Mouse (Mus musculus) liver, adult 10 weeks (tissue): ENCODE data around the gene Uqcc3. TPM values are rescaled to one million over a fixed set of nuclear protein-coding genes. Genes with fewer than 3 reads are reported as not detected.

Experiments used
- polyA plus RNA-seq: library from polyadenylated mRNA; stranded (reverse); fragments of 350-450 nt; fragmentation: Illumina TruSeq; extraction: RNeasy Lipid Tissue Mini Kit (QIAGEN cat#74804); gene quantifications from one replicate; pipeline ENCODE4 v1.2.3, GENCODE M21; 2014; ENCODE audit warnings: low read depth, low replicate concordance

The Uqcc3 gene
- 2.7 TPM for polyA plus RNA-seq

DNA sequence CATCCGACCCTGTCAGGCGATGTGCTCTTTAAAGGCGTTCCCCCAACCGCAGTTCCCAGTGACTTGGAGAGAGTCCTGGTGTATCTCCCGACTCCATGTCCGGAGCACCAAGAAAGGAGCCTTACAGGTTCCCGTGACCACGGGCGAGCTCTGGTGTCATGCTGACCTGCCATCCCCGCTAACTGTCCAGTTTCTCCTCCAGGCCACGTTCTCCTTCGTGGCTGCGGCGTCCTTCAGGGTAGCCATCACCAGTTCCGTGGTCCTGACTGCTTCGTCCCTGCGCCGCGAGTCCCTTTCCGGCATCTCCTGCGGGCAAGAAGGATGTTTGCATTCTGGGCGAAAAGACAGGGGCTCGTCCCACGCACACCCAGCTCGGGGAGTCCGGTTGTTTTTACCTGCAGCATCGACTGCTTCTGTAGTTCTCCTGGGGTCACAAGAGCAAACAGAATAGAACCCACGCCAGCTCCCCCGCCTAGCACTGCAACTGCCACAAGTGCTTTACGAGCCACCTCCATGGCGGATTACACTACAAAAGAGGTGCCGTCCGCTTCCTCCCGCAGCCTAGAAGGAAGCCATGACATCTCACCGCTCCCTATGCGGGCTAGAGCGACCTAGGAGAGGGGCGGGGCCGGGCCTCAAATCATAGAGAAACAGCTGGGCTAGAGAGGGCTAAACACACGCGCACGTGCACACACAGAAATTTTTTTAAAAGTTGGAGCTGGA, at the start of gene Uqcc3:
Gene Uqcc3 (minus strand): TSS at position 613 of the 723 bp plus-strand sequence.

GRCm38 (mm10) chr19:8929224-8930088, 48.7 kb upstream of the Uqcc3 start, which contains the start of the genes Rom1 and Eml3:
Gene Rom1 (minus strand): TSS chr19:8929356.
Gene Eml3 (plus strand): TSS chr19:8929552.

DNA sequence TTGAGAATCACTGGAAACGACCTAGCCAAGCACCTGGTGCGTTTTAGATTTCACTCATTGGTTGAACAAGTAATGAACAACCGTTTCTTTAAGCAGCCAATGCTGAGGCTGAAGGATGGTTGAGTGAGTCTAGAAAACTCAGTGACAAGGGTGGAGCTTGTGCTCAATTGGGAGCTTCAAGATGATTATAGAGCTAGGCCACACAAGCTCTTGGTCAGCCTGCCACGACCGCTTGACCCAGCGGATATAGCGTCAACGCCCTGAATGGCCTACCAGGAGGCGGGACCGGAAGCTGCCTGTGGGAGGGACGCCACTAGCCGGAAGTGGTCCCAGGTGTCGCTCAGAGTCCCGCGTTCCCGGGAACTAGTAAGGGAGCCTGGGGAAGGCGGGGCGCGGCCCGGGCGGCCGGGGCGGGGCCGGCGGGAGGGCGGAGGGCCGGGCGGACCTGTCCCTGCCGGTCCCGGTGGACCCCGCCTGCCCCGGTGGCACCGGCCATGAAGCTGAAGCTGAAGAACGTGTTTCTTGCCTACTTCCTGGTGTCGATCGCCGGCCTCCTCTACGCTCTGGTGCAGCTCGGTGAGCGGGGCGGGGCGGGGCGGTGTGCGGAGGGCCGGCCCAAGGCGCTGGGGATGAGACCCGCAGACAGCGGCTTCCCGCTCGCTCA, 39.5 kb upstream of the Uqcc3 start, which contains the start of gene B3gat3:
Gene B3gat3 (plus strand): TSS at position 302 of the 664 bp plus-strand sequence.

DNA sequence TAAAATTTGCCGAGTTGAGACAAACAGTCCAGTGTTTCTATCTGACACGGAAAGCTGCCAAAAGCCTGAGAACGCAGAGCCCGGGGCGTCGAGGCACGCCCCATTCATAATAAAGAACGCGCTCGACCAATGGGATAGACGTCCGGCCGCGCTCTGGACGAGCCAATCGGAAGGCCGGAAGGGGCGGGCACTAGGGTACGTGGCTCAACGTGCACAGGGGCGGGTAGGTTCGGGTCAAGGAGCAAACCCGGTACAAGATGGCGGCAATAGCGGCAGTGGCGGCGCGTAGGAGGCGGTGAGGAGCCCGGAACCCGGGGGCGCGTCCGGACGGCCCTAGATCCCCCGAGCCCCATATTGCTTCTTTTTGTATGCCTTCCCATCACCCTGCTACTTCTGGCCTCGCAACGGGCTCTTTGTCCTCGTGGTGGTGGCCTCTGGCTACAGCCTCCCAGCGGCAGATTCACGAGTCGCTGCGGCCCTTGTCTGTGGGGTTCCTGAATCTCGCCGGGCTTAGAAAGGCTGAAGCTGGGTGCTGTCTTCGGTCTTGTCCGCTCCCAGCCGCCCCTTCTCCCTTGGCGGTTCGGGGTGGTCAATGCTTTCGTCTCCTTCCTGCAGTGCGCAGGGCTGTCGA, 17.3 kb upstream of the Uqcc3 start, which contains the start of gene Ganab:
Gene Ganab (plus strand): TSS at position 207 of the 631 bp plus-strand sequence.

DNA sequence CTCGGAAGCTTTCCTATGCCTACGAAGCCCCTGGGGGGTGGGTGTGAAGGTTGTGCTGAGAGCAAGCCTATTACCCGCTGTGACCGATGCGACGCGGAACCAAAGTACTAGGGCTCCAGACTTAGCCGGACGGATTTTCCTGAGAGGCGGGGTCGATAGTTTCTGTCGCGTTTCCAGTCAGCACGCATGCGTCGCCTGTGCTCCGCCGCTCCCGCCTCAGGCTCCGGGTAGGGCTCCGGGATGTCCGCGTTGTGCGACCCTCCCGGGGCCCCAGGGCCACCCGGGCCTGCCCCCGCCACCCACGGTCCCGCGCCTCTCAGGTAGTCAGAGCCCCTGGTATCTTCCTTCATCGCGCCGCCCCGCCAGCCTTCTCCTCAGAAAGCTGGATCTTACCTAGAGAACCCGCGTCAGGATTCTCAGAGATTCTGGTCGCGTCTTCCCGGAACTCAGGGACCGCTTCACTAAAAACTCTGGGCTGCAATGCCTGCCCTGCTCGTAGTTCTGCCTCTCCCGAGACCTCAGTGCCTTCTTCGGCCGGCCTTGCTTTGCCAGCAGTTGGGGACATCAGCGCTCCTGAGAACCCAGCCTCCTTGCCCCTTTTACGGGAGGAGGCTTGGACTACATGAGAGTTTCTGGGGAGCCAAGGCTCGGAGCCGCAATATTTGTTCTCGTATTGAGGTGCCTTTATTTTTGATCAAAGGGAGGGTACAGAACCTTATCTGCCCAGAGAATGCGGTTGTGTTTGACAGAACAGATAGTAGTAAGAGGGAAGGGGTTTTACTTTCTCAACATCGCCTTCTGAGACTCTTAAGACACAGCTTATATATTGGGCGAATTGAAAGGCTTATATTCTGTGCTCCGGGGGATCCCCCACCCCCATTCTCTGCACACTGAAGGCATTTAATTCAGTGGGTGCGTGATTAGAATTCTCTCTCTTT, 12.4 kb upstream of the Uqcc3 start, which contains the start of gene Ints5:
Gene Ints5 (plus strand): TSS at position 177 of the 938 bp plus-strand sequence.

GRCm38 (mm10) chr19:8888511-8889385, 8.0 kb upstream of the Uqcc3 start, which contains the start of the genes 1810009A15Rik and Gm49416:
Gene 1810009A15Rik (plus strand): TSS chr19:8888853.
Gene Gm49416 (plus strand): TSS chr19:8888926.

GRCm38 (mm10) chr19:8883616-8884015, 2.9 kb upstream of the Uqcc3 start, which contains the start of the genes Lbhd1 and Gm49403:
Gene Lbhd1 (plus strand): TSS chr19:8883732.
Gene Gm49403 (plus strand): TSS chr19:8883930.

DNA sequence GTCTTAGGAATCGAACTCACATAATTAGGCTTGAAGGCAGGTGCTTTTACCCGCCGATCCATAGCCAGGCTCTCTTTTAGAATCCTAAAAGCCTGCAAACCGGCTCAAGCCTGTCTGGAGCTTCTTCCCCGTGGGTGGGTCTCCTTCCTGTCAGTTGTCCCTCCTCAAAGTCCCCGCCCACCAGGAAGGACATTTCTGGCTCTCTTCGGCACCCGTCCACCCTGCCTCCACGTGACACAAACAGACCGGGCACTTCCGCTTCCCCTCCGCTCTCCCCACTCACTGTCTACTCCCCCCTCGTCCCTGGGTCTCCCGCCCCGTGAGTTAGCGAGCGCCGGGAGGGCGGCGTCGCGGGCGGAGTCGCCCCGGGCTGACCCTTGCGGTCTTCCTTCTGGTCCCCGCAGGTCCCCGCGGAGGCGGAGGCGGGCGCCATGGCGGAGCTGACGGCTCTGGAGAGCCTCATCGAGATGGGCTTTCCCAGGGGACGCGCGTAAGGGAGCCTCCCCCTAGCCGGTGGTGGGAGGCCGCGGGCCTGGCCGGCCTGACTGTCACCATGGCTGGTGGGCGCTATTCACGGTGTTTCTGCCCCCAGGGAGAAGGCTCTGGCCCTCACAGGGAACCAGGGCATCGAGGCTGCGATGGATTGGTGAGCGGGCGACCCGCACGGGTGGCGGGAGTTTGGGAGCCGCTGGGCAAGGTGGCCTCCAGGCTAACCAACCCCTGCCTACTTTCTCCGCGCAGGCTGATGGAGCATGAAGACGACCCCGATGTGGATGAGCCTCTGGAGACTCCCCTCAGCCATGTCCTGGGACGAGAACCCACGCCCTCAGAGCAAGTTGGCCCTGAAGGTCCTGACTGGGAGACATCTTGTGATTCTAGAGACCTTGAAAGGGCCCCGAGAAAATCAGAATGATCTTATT, 9.2 kb downstream of the Uqcc3 start, which contains the start of gene Ubxn1:
Gene Ubxn1 (plus strand): TSS at position 230 of the 920 bp plus-strand sequence.

DNA sequence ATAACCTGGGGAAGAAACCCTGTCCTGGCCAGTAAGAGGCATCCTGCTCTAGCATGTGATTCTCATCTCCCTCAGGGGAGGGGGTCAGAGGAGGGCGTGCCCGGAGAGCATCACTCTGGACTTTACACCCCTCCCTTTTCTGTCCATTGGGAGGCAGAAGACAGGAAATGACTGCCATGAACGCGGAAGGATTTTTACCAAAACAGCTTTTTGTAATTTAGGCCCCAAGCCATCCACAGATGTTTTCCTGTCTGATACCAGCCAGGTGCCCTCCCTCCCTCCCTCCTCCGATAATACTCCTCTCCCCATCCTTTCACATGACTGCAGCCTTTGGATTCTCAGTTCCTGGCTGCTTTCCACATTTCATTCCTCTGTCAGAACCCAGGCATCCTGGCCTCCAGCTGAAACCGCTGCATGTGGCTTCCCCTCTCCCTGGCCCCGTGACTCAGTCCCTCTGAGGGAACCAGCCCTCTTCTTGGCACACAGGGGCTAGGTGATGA, 30.3 kb downstream of the Uqcc3 start, which contains the start of gene Lrrn4cl:
Gene Lrrn4cl (plus strand): TSS at position 367 of the 500 bp plus-strand sequence.

GRCm38 (mm10) chr19:8839103-8839907, 41.4 kb downstream of the Uqcc3 start, which contains the start of gene Gng3:
Gene Gng3 (minus strand): TSS chr19:8839194.

GRCm38 (mm10) chr19:8837251-8837791, 43.4 kb downstream of the Uqcc3 start, which contains the start of gene Bscl2:
Gene Bscl2 (plus strand): TSS chr19:8837467.

Other genes with a start within 250 kb of the Uqcc3 start
- gene Chrm1, start 217.1 kb downstream of the Uqcc3 start, polyA plus RNA-seq = 0.08 TPM
- gene Slc3a2, start 157.6 kb downstream of the Uqcc3 start, polyA plus RNA-seq = 49.2 TPM
- gene Wdr74, start 145.1 kb downstream of the Uqcc3 start, polyA plus RNA-seq = 8.7 TPM
- gene 1700092M07Rik, start 140.2 kb downstream of the Uqcc3 start, polyA plus RNA-seq = not detected
- 45.2 TPM for gene Stx5a, start 139.5 kb downstream of the Uqcc3 start, polyA plus RNA-seq
- gene Nxf1, start 123.8 kb downstream of the Uqcc3 start, polyA plus RNA-seq = 39.4 TPM
- gene Tmem223, start 109.9 kb downstream of the Uqcc3 start, polyA plus RNA-seq = 19.2 TPM
- 30.8 TPM for gene Tmem179b, start 106.5 kb downstream of the Uqcc3 start, polyA plus RNA-seq
- not detected for gene Taf6l, start 94.5 kb downstream of the Uqcc3 start, polyA plus RNA-seq
- gene Polr2g, start 82.3 kb downstream of the Uqcc3 start, polyA plus RNA-seq = 19.2 TPM
- not detected for gene Zbtb3, start 78.4 kb downstream of the Uqcc3 start, polyA plus RNA-seq
- gene Ttc9c, start 61.6 kb downstream of the Uqcc3 start, polyA plus RNA-seq = 27.0 TPM
- gene Hnrnpul2, start 60.9 kb downstream of the Uqcc3 start, polyA plus RNA-seq = 49.7 TPM
- gene AC129217.1, start 51.1 kb downstream of the Uqcc3 start, polyA plus RNA-seq = not detected
- gene Bscl2, start 43.5 kb downstream of the Uqcc3 start, polyA plus RNA-seq = 6.6 TPM
- not detected for gene Gng3, start 41.7 kb downstream of the Uqcc3 start, polyA plus RNA-seq
- not detected for gene Lrrn4cl, start 30.2 kb downstream of the Uqcc3 start, polyA plus RNA-seq
- gene Ubxn1, start 9.4 kb downstream of the Uqcc3 start, polyA plus RNA-seq = 32.8 TPM
- 49.1 TPM for gene Lbhd1, start 2.8 kb upstream of the Uqcc3 start, polyA plus RNA-seq
- gene Gm49403, start 3.0 kb upstream of the Uqcc3 start, polyA plus RNA-seq = not detected
- 9.1 TPM for gene 1810009A15Rik, start 7.9 kb upstream of the Uqcc3 start, polyA plus RNA-seq
- gene Gm49416, start 8.0 kb upstream of the Uqcc3 start, polyA plus RNA-seq = not detected
- 0.77 TPM for gene Ints5, start 12.1 kb upstream of the Uqcc3 start, polyA plus RNA-seq
- 79.5 TPM for gene Ganab, start 17.1 kb upstream of the Uqcc3 start, polyA plus RNA-seq
- gene B3gat3, start 39.5 kb upstream of the Uqcc3 start, polyA plus RNA-seq = 6.2 TPM
- 0.50 TPM for gene Rom1, start 48.4 kb upstream of the Uqcc3 start, polyA plus RNA-seq
- 5.5 TPM for gene Eml3, start 48.6 kb upstream of the Uqcc3 start, polyA plus RNA-seq
- gene Mta2, start 61.0 kb upstream of the Uqcc3 start, polyA plus RNA-seq = 28.0 TPM
- 2.6 TPM for gene Tut1, start 72.9 kb upstream of the Uqcc3 start, polyA plus RNA-seq
- gene Eef1g, start 86.1 kb upstream of the Uqcc3 start, polyA plus RNA-seq = 44.9 TPM
- 3.2 TPM for gene Ahnak, start 108.4 kb upstream of the Uqcc3 start, polyA plus RNA-seq
- not detected for gene Scgb1a1, start 207.0 kb upstream of the Uqcc3 start, polyA plus RNA-seq